Mouse (Mus musculus): Measurements from ENCODE around the gene Serpinb11. TPM values are rescaled to one million over a fixed set of nuclear protein-coding genes. Genes with fewer than 3 reads are reported as not detected.

Serpinb11 gene
- polyA plus RNA-seq, 1 experiment from 2014 or later, result 0.06 TPM

DNA sequence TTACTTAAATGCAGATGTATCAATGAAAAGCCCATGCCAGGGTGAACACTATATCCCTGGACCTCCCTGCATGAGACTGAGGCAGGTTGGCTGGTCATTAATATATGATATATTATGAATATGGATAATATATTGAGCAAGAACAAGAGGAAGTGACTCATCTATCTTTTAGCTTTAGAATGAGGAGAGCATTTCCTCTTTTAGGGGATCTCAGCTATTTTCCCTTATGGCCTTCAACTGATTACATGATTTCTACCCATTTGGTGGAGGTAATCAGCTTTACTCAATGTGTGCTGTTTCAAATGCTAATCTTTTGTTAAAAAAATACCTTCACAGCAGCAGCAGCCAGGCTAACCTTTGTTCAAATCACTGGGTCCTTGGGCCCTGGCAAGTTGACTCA lies 20.5 kb downstream of the Serpinb11 start:
- no peak overlapping the region for H3K4me3 ChIP-seq (ENCODE audit: low read length)
- H3K4me1 ChIP-seq (replicated peaks; ENCODE audit: control insufficient read depth, insufficient read depth, low read length), result no peaks in the 10 kb centered on the region
- no peak for ATAC-seq (ENCODE audit: low read depth)

DNA sequence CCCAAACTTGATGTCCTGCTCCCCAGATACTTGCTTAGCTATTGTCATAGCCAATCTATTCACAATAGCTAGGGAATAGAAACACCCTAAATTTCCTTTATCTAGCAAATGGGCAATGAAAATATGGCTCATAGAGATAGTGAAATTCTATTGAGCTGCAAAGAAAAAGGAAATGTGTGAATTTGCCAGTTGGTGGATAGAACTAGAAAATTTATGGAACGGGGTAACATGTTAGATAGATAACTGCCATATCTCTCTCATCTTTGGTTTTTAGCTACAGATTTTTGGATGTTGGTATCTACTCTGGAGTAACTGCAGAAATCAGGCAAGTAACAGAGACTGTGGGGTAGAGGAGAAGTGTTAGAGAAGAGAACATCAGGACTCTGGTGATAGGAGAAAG lies 21.4 kb downstream of the Serpinb11 start:
- WGBS, result 80% methylated on average over 1 of the region's 1 CpGs
- Histone ChIP-seq H3K27ac (ENCODE audit: low read length) (no peak overlapping the region), H3K4me3 (ENCODE audit: low read length) (no peak overlapping the region), H3K9ac (ENCODE audit: low read length) (no peak overlapping the region), H3K36me3 (ENCODE audit: control insufficient read depth, insufficient read depth, low read length) (no peaks in the 10 kb centered on the region), H3K4me1 (replicated peaks; ENCODE audit: control insufficient read depth, insufficient read depth, low read length) (no peaks in the 10 kb centered on the region), H3K9me3 (ENCODE audit: control insufficient read depth, low read length) (no peaks in the 10 kb centered on the region), H3K4me2 (ENCODE audit: low read depth, low read length) (no peak overlapping the region), H3K27me3 (ENCODE audit: control insufficient read depth, insufficient read depth, low read depth, low read length) (no peaks in the 10 kb centered on the region)
- no peak for ATAC-seq (ENCODE audit: low read depth)

More for the DNA sequence above, 20.5 kb downstream of the Serpinb11 start:
- H3K36me3 ChIP-seq (ENCODE audit: control insufficient read depth, insufficient read depth, low read length), result no peaks in the 10 kb centered on the region
- no peaks in the 10 kb centered on the region for H3K27me3 ChIP-seq (ENCODE audit: control insufficient read depth, insufficient read depth, low read depth, low read length)
- H3K9ac ChIP-seq (ENCODE audit: low read length), result no peak overlapping the region
- H3K9me3 ChIP-seq (ENCODE audit: control insufficient read depth, low read length), result no peaks in the 10 kb centered on the region
- H3K4me2 ChIP-seq (ENCODE audit: low read depth, low read length), result no peak overlapping the region
- no peak overlapping the region for H3K27ac ChIP-seq (ENCODE audit: low read length)

DNA sequence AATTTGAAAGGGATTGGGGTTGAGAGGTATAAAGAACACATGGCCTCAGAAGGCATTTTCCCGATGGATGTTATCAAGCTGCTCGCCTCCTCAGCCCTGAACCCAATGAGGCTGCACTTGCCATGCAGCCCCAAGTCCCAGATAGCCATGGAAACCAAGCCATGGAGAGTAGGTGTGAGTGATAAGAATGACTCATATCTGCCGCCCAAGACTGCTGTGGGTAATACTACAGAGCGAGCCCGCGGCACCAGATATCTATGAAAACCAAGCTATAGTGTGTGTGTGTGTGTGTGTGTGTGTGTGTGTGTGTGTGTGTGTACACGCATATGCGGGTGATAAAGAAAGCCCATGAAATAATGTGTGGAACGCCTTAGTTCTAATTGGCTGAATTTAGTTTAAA lies 23.5 kb downstream of the Serpinb11 start:
- Histone ChIP-seq H3K36me3 (ENCODE audit: control insufficient read depth, insufficient read depth, low read length) (no peaks in the 10 kb centered on the region), H3K9ac (ENCODE audit: low read length) (no peak overlapping the region), H3K27ac (ENCODE audit: low read length) (no peak overlapping the region), H3K4me1 (replicated peaks; ENCODE audit: control insufficient read depth, insufficient read depth, low read length) (no peaks in the 10 kb centered on the region), H3K4me2 (ENCODE audit: low read depth, low read length) (no peak overlapping the region), H3K9me3 (ENCODE audit: control insufficient read depth, low read length) (no peaks in the 10 kb centered on the region), H3K27me3 (ENCODE audit: control insufficient read depth, insufficient read depth, low read depth, low read length) (no peaks in the 10 kb centered on the region), H3K4me3 (ENCODE audit: low read length) (no peak overlapping the region)
- 84% methylated on average over 9 of the region's 9 CpGs for WGBS
- no peak for ATAC-seq (ENCODE audit: low read depth)

DNA sequence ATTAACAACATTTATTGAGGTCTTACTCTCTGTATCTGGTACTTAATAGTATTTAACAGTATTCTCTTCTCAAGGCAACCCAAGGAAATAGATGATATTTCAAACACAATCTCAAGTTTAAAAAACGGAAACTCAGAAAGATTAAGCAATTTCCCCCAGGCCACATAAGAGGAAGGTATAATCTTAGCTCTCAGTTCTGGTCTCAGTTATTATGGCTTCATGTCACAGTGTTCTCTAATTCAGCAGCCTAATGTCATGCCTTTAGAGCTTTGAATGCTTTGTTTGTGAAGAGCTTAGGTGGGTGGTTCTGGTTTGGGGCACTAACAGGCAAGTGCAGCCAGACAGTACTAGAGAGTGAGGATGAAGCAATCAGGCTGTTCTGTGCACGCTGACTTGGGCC lies 28.8 kb downstream of the Serpinb11 start:
- ATAC-seq (ENCODE audit: low read depth), result no peak
- Histone ChIP-seq H3K36me3 (ENCODE audit: control insufficient read depth, insufficient read depth, low read length) (no peaks in the 10 kb centered on the region), H3K4me1 (replicated peaks; ENCODE audit: control insufficient read depth, insufficient read depth, low read length) (no peaks in the 10 kb centered on the region), H3K9ac (ENCODE audit: low read length) (no peak overlapping the region), H3K27me3 (ENCODE audit: control insufficient read depth, insufficient read depth, low read depth, low read length) (no peaks in the 10 kb centered on the region), H3K27ac (ENCODE audit: low read length) (no peak overlapping the region), H3K4me3 (ENCODE audit: low read length) (no peak overlapping the region), H3K4me2 (ENCODE audit: low read depth, low read length) (no peak overlapping the region), H3K9me3 (ENCODE audit: control insufficient read depth, low read length) (no peaks in the 10 kb centered on the region)
- WGBS, result 68% methylated on average over 2 of the region's 2 CpGs

DNA sequence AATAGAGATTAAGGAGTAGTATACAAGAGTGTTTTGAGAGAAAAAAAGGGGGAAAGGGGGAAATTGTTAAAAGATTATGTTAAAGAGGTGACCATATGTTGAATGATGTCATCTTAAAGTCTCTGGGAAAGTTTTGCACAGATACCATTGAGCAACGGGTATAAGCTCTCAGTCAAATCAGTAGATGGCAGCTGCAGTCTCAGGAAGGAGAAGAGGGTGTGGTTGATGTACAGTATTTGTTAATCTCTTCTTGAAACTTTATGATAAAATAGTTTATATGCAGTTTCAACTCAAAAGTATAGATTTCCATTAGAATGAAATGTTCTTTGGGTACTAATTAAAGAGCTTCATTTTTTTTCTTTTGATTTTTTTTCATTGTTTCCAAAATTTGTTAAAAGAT lies 36.5 kb downstream of the Serpinb11 start:
- Histone ChIP-seq H3K9ac (ENCODE audit: low read length) (no peak overlapping the region), H3K4me2 (ENCODE audit: low read depth, low read length) (no peak overlapping the region), H3K27ac (ENCODE audit: low read length) (no peak overlapping the region), H3K27me3 (ENCODE audit: control insufficient read depth, insufficient read depth, low read depth, low read length) (no peaks in the 10 kb centered on the region), H3K36me3 (ENCODE audit: control insufficient read depth, insufficient read depth, low read length) (no peaks in the 10 kb centered on the region), H3K4me3 (ENCODE audit: low read length) (no peak overlapping the region), H3K9me3 (ENCODE audit: control insufficient read depth, low read length) (no peaks in the 10 kb centered on the region), H3K4me1 (replicated peaks; ENCODE audit: control insufficient read depth, insufficient read depth, low read length) (no peaks in the 10 kb centered on the region)
- 58% methylated on average over 1 of the region's 1 CpGs for WGBS
- no peak for ATAC-seq (ENCODE audit: low read depth)

DNA sequence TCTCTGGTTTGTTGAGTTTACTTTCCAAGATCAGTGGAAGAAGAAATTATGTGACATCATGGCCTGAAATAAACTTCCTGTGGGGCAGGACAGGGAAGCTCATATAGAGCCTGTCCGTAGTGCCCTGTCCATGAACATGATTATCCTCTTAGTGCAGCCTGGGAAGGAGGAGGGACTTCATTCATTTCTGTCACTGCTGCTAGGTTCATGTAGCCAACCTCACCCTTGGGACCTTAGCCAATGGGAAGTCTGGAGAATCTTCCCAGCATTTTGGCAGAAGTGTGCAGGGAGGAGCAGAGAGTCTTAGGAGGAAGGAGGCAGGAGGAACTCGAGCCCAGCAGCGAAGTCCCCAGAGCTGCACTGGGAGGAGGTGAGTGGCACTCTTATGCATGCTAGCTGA lies 38.4 kb downstream of the Serpinb11 start, which contains the start of gene Serpinb7:
Gene Serpinb7 (plus strand): TSS at position 301 of the 400 bp plus-strand sequence.
- 58% methylated on average over 3 of the region's 3 CpGs for WGBS
- no peak within 1 kb of the TSS for H3K27ac ChIP-seq (ENCODE audit: low read length)
- H3K4me2 ChIP-seq (ENCODE audit: low read depth, low read length), result no peak within 1 kb of the TSS
- H3K9ac ChIP-seq (ENCODE audit: low read length), result no peak within 1 kb of the TSS
- no peaks in the 10 kb centered on the region for H3K27me3 ChIP-seq (ENCODE audit: control insufficient read depth, insufficient read depth, low read depth, low read length)
- no peaks in the 10 kb centered on the region for H3K9me3 ChIP-seq (ENCODE audit: control insufficient read depth, low read length)
- no peak for ATAC-seq (ENCODE audit: low read depth)
- no peak within 1 kb of the TSS for H3K4me3 ChIP-seq (ENCODE audit: low read length)
- no peaks in the 10 kb centered on the region for H3K36me3 ChIP-seq (ENCODE audit: control insufficient read depth, insufficient read depth, low read length)
- H3K4me1 ChIP-seq (replicated peaks; ENCODE audit: control insufficient read depth, insufficient read depth, low read length), result no peaks in the 10 kb centered on the region

DNA sequence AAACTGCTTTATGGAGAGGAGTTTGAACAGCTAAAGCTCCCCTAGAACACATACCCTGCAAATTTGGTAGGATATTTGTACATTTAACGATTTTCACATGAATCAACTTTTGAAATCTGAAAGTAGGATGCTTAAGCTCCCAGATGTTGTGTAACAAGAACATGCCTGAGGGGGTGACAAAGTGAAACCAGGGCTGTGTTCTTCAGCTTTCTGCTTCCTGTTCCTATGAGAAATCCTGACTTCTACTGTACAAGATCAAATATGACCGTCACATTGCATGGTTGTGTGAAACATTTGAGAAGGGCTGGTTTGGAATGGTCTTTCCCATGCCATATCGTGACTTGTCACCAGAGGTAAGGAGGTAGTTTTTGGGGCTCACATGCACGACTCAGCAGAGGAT lies 41.1 kb downstream of the Serpinb11 start:
- no peak overlapping the region for H3K27ac ChIP-seq (ENCODE audit: low read length)
- no peaks in the 10 kb centered on the region for H3K9me3 ChIP-seq (ENCODE audit: control insufficient read depth, low read length)
- ATAC-seq (ENCODE audit: low read depth), result no peak
- H3K4me2 ChIP-seq (ENCODE audit: low read depth, low read length), result no peak overlapping the region
- H3K4me3 ChIP-seq (ENCODE audit: low read length), result no peak overlapping the region
- H3K9ac ChIP-seq (ENCODE audit: low read length), result no peak overlapping the region
- no peaks in the 10 kb centered on the region for H3K4me1 ChIP-seq (replicated peaks; ENCODE audit: control insufficient read depth, insufficient read depth, low read length)
- 76% methylated on average over 4 of the region's 4 CpGs for WGBS
- H3K36me3 ChIP-seq (ENCODE audit: control insufficient read depth, insufficient read depth, low read length), result no peaks in the 10 kb centered on the region
- H3K27me3 ChIP-seq (ENCODE audit: control insufficient read depth, insufficient read depth, low read depth, low read length), result no peaks in the 10 kb centered on the region

DNA sequence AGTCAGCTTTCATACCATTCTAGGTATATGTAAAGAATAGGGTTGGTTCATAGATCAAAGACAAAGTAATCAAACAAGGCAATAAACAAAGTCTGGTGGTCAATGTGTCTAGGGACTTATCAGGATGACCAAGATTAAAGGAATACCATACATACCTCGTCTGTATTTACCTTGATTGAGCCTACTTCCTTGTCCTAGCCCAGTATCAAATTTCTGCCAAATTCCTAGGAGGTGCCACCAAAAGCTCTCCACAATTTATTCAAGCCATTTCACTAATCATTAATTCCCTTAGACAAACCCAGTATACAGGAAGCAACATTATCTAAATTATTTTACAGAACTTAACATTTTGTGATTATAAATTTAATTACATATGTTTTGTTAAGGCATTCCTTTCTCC lies 53.7 kb downstream of the Serpinb11 start:
- ATAC-seq (ENCODE audit: low read depth), result no peak
- WGBS, result 0% methylated on average over 1 of the region's 1 CpGs
- no peaks in the 10 kb centered on the region for H3K9me3 ChIP-seq (ENCODE audit: control insufficient read depth, low read length)

DNA sequence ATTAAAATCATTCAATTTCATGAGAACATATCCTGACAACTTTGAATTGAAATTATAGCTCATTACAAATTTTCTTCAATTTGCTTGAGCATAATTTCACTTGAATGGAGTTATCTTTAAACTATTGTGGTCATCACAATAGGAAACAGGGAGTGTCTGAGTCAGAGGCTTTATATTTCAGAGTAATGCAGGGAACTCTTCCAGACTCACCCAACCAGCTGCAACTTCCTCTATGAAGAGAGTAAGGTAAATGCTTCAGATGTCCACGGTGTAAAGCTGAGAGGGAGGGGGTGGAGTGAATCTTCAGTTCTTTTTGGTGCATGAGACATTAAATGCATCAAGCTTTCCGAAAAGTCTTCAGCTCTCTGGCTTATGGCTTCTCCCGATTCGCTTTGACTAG lies 61.5 kb downstream of the Serpinb11 start:
- no peak for ATAC-seq (ENCODE audit: low read depth)
- H3K27me3 ChIP-seq (ENCODE audit: control insufficient read depth, insufficient read depth, low read depth, low read length), result no peaks in the 10 kb centered on the region
- no peak overlapping the region for H3K4me3 ChIP-seq (ENCODE audit: low read length)
- H3K9ac ChIP-seq (ENCODE audit: low read length), result no peak overlapping the region
- H3K36me3 ChIP-seq (ENCODE audit: control insufficient read depth, insufficient read depth, low read length), result no peaks in the 10 kb centered on the region
- H3K4me2 ChIP-seq (ENCODE audit: low read depth, low read length), result no peak overlapping the region
- H3K9me3 ChIP-seq (ENCODE audit: control insufficient read depth, low read length), result no peaks in the 10 kb centered on the region
- 76% methylated on average over 4 of the region's 4 CpGs for WGBS
- H3K4me1 ChIP-seq (replicated peaks; ENCODE audit: control insufficient read depth, insufficient read depth, low read length), result no peaks in the 10 kb centered on the region
- H3K27ac ChIP-seq (ENCODE audit: low read length), result no peak overlapping the region

More for the DNA sequence above, 53.7 kb downstream of the Serpinb11 start:
- Histone ChIP-seq H3K4me3 (ENCODE audit: low read length) (no peak overlapping the region), H3K4me1 (replicated peaks; ENCODE audit: control insufficient read depth, insufficient read depth, low read length) (no peaks in the 10 kb centered on the region), H3K4me2 (ENCODE audit: low read depth, low read length) (no peak overlapping the region), H3K27ac (ENCODE audit: low read length) (no peak overlapping the region), H3K27me3 (ENCODE audit: control insufficient read depth, insufficient read depth, low read depth, low read length) (no peaks in the 10 kb centered on the region), H3K9ac (ENCODE audit: low read length) (no peak overlapping the region), H3K36me3 (ENCODE audit: control insufficient read depth, insufficient read depth, low read length) (no peaks in the 10 kb centered on the region)
